Mouse (Mus musculus) ES-Bruce4 (cell line): ENCODE measurements at regions not wholly inside any gene's neighbourhood (a gene's known extent, or its start where the extent isn't known, plus 50 kb on each side); places are given as distances from the start of the nearest gene placed in this dataset.

Source experiments
- CTCF ChIP-seq: IDR thresholded peaks from one replicate; pipeline ENCODE4 v1.8.1; 2011; ENCODE audit warnings: low read depth, low read length
- EP300 ChIP-seq: IDR thresholded peaks from 2 replicates; pipeline ENCODE4 v1.6.1; 2011; ENCODE audit warnings: low read depth, low read length; ENCODE audit not compliant: insufficient read depth
- POLR2A ChIP-seq: IDR thresholded peaks from one replicate; pipeline ENCODE4 v1.8.1; 2011; ENCODE audit warnings: low read length; ENCODE audit not compliant: insufficient read depth

DNA sequence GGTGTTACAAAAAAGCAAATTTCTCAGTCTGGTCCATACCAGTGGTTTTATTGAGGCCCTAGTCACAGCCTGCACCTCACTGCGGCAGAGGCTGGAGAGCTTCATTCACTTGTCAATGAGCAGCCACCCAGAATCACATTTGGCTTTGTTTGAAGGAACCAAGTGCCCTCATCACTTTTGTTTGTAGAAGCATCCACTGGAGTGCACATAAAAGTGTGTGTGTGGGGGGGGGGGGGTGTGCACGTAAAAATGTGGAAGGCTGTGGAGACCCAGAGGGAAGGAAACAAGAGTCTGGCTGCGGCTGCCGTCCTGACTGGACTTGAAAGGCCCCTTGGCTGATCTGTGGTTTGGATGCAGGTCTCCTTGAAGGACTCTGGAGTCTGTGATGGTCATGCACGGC is 187.0 kb upstream of the Arglu1 start:
- no peak for TF ChIP-seq CTCF
- no peak for TF ChIP-seq POLR2A
- no peak for TF ChIP-seq EP300
